Mouse (Mus musculus) midbrain, embryonic 12.5 days (tissue): ENCODE data around the gene Adgrg5. TPM values are rescaled to one million over a fixed set of nuclear protein-coding genes. Genes with fewer than 3 reads are reported as not detected.

Source experiments
- ATAC-seq: fragments of 200-750 bp; cut with Nextera tagmentation; 2 replicates; pipeline ENCODE4 v1.8.0; 2017; ENCODE audit warnings: low read depth, moderate TSS enrichment, moderate library complexity; ENCODE audit not compliant: low FRiP score
- H3K27ac ChIP-seq: fragments of 300-500 bp; sonication (generic); replicated peaks from 2 replicates; pipeline ENCODE4 v1.5.1; 2016; ENCODE audit warnings: mild to moderate bottlenecking
- H3K27me3 ChIP-seq: fragments of 300-500 bp; sonication (generic); 2 replicates; pipeline ENCODE4 v1.6.1; 2016; ENCODE audit warnings: mild to moderate bottlenecking
- H3K36me3 ChIP-seq: fragments of 300-500 bp; sonication (generic); 2 replicates; pipeline ENCODE4 v1.6.1; 2016
- H3K4me1 ChIP-seq: fragments of 300-500 bp; sonication (generic); 2 replicates; pipeline ENCODE4 v1.6.1; 2016
- H3K4me2 ChIP-seq: fragments of 300-500 bp; sonication (generic); replicated peaks from 2 replicates; pipeline ENCODE4 v1.6.1; 2016; ENCODE audit warnings: mild to moderate bottlenecking, moderate library complexity
- H3K4me3 ChIP-seq: fragments of 300-500 bp; sonication (generic); 2 replicates; pipeline ENCODE4 v1.5.1; 2016; ENCODE audit warnings: mild to moderate bottlenecking
- H3K9ac ChIP-seq: fragments of 300-500 bp; sonication (generic); replicated peaks from 2 replicates; pipeline ENCODE4 v1.6.1; 2016; ENCODE audit warnings: mild to moderate bottlenecking, moderate library complexity
- H3K9me3 ChIP-seq: fragments of 300-500 bp; sonication (generic); 2 replicates; pipeline ENCODE4 v1.6.1; 2016; ENCODE audit warnings: mild to moderate bottlenecking
- WGBS: fragments of 180-500 bp; shearing (Covaris S2); methylation state at CpG from one replicate; pipeline ENCODE4 v1.1.7; 2016; 5-methylcytosine and 5-hydroxymethylcytosine counted together
- polyA plus RNA-seq: library from polyadenylated mRNA; unstranded; fragments of >200 nt; fragmentation: Nextera tagmentation; extraction: Ambion mirVana; gene quantifications from 2 replicates; pipeline ENCODE4 v1.2.1, GENCODE M21; 2016

The Adgrg5 gene
- polyA plus RNA-seq, 1 experiment from 2014 or later: 0.09 TPM

- no peak overlapping the region for H3K27ac ChIP-seq
- no peak for ATAC-seq
- H3K4me2 ChIP-seq: peak overlapping the region; percentile 24
- H3K4me1 ChIP-seq: peaks cover 31% of the 10 kb centered on the region
- H3K9ac ChIP-seq: no peak overlapping the region
- peaks cover 21% of the 10 kb centered on the region for H3K27me3 ChIP-seq
- no peaks in the 10 kb centered on the region for H3K9me3 ChIP-seq
- no peaks in the 10 kb centered on the region for H3K36me3 ChIP-seq
- 25% methylated on average over 17 of the region's 17 CpGs for WGBS
- no peak overlapping the region for H3K4me3 ChIP-seq
Measured at GRCm38 (mm10) chr8:94976651-94977417, 53.3 kb downstream of the Adgrg5 start.

- no peak overlapping the region for H3K27ac ChIP-seq
- no peaks in the 10 kb centered on the region for H3K9me3 ChIP-seq
- peaks cover 44% of the 10 kb centered on the region for H3K4me1 ChIP-seq
- H3K4me2 ChIP-seq: peak overlapping the region; percentile 24; the same call in 1 of the 2 replicates
- H3K36me3 ChIP-seq: no peaks in the 10 kb centered on the region
- ATAC-seq: peak; percentile 79
- peaks cover 21% of the 10 kb centered on the region for H3K27me3 ChIP-seq
- H3K9ac ChIP-seq: 0 out of 2 replicates have a peak overlapping the region, but pooled peaks have one; percentile 20
- H3K4me3 ChIP-seq: no peak overlapping the region
- 45% methylated on average over 9 of the region's 9 CpGs for WGBS
Measured at GRCm38 (mm10) chr8:94978131-94978530, 54.6 kb downstream of the Adgrg5 start.

- H3K27ac ChIP-seq: no peak overlapping the region
- no peaks in the 10 kb centered on the region for H3K9me3 ChIP-seq
- H3K36me3 ChIP-seq: no peaks in the 10 kb centered on the region
- ATAC-seq: no peak
- H3K4me2 ChIP-seq: no peak overlapping the region
- peaks cover 21% of the 10 kb centered on the region for H3K27me3 ChIP-seq
- H3K9ac ChIP-seq: no peak overlapping the region
- 75% methylated on average over 13 of the region's 13 CpGs for WGBS
- H3K4me3 ChIP-seq: no peak overlapping the region
- peaks cover 50% of the 10 kb centered on the region for H3K4me1 ChIP-seq
Measured at GRCm38 (mm10) chr8:94978593-94979319, 55.3 kb downstream of the Adgrg5 start.

- H3K27me3 ChIP-seq: peaks cover 20% of the 10 kb centered on the region
Measured at GRCm38 (mm10) chr8:94980176-94980575, 56.7 kb downstream of the Adgrg5 start.

GRCm38 (mm10) chr8:94980976-94981375, 57.5 kb downstream of the Adgrg5 start:
- WGBS: 70% methylated on average over 8 of the region's 8 CpGs
- Histone ChIP-seq H3K4me1 (peaks cover 67% of the 10 kb centered on the region), H3K4me2 (no peak overlapping the region), H3K9ac (no peak overlapping the region), H3K27me3 (peaks cover 14% of the 10 kb centered on the region), H3K36me3 (no peaks in the 10 kb centered on the region), H3K9me3 (no peaks in the 10 kb centered on the region), H3K4me3 (no peak overlapping the region), H3K27ac (no peak overlapping the region)
- ATAC-seq: no peak

More at GRCm38 (mm10) chr8:94980176-94980575, 56.7 kb downstream of the Adgrg5 start:
- Histone ChIP-seq H3K9me3 (no peaks in the 10 kb centered on the region), H3K27ac (no peak overlapping the region), H3K36me3 (no peaks in the 10 kb centered on the region), H3K4me1 (peaks cover 64% of the 10 kb centered on the region), H3K9ac (no peak overlapping the region), H3K4me2 (no peak overlapping the region), H3K4me3 (no peak overlapping the region)
- WGBS: 91% methylated on average over 5 of the region's 5 CpGs
- ATAC-seq: no peak

- no peak overlapping the region for H3K9ac ChIP-seq
- H3K4me3 ChIP-seq: no peak overlapping the region
- H3K36me3 ChIP-seq: no peaks in the 10 kb centered on the region
- peak overlapping the region; percentile 27; the same call in 1 of the 2 replicates for H3K27ac ChIP-seq
- H3K27me3 ChIP-seq: peaks cover 11% of the 10 kb centered on the region
- peaks cover 73% of the 10 kb centered on the region for H3K4me1 ChIP-seq
- no peak for ATAC-seq
- H3K9me3 ChIP-seq: no peaks in the 10 kb centered on the region
- WGBS: 67% methylated on average over 7 of the region's 7 CpGs
- H3K4me2 ChIP-seq: no peak overlapping the region
Measured at GRCm38 (mm10) chr8:94981848-94982247, 58.4 kb downstream of the Adgrg5 start.

GRCm38 (mm10) chr8:94983146-94983545, 59.7 kb downstream of the Adgrg5 start:
- 0 out of 2 replicates have a peak, but pooled peaks cover 5% of the 10 kb centered on the region for H3K27me3 ChIP-seq
- no peaks in the 10 kb centered on the region for H3K36me3 ChIP-seq
- no peak overlapping the region for H3K4me3 ChIP-seq
- H3K9me3 ChIP-seq: no peaks in the 10 kb centered on the region
- 17% methylated on average over 4 of the region's 5 CpGs for WGBS
- no peak overlapping the region for H3K9ac ChIP-seq
- H3K4me2 ChIP-seq: 0 out of 2 replicates have a peak overlapping the region, but pooled peaks have one; percentile 36
- H3K27ac ChIP-seq: no peak overlapping the region
- no peak for ATAC-seq
- H3K4me1 ChIP-seq: peaks cover 65% of the 10 kb centered on the region

- H3K9ac ChIP-seq: no peak overlapping the region; the same call in 1 of the 2 replicates
- peak overlapping the region; percentile 10; the same call in 1 of the 2 replicates for H3K4me3 ChIP-seq
Measured at GRCm38 (mm10) chr8:94983881-94984516, 60.5 kb downstream of the Adgrg5 start.

GRCm38 (mm10) chr8:94985023-94985422, 61.5 kb downstream of the Adgrg5 start:
- H3K4me1 ChIP-seq: peaks cover 61% of the 10 kb centered on the region
- WGBS: 85% methylated on average over 6 of the region's 6 CpGs

More at GRCm38 (mm10) chr8:94983881-94984516, 60.5 kb downstream of the Adgrg5 start:
- WGBS: 8% methylated on average over 10 of the region's 10 CpGs
- Histone ChIP-seq H3K27ac (peak overlapping the region; percentile 56), H3K9me3 (no peaks in the 10 kb centered on the region), H3K27me3 (0 out of 2 replicates have a peak, but pooled peaks cover 5% of the 10 kb centered on the region), H3K4me2 (peak overlapping the region; percentile 36), H3K36me3 (no peaks in the 10 kb centered on the region), H3K4me1 (peaks cover 61% of the 10 kb centered on the region)
- peak; percentile 62 for ATAC-seq

GRCm38 (mm10) chr8:94986676-94987075, 63.2 kb downstream of the Adgrg5 start:
- 75% methylated on average over 5 of the region's 5 CpGs for WGBS
- peaks cover 67% of the 10 kb centered on the region for H3K4me1 ChIP-seq
- ATAC-seq: no peak
- H3K4me2 ChIP-seq: no peak overlapping the region
- no peaks in the 10 kb centered on the region for H3K36me3 ChIP-seq
- no peak overlapping the region for H3K9ac ChIP-seq
- H3K27me3 ChIP-seq: 0 out of 2 replicates have a peak, but pooled peaks cover 13% of the 10 kb centered on the region
- H3K9me3 ChIP-seq: no peaks in the 10 kb centered on the region
- H3K27ac ChIP-seq: no peak overlapping the region
- H3K4me3 ChIP-seq: no peak overlapping the region

More at GRCm38 (mm10) chr8:94985023-94985422, 61.5 kb downstream of the Adgrg5 start:
- Histone ChIP-seq H3K27me3 (0 out of 2 replicates have a peak, but pooled peaks cover 5% of the 10 kb centered on the region), H3K27ac (no peak overlapping the region), H3K9me3 (no peaks in the 10 kb centered on the region), H3K4me2 (peak overlapping the region; percentile 36; the same call in 1 of the 2 replicates), H3K36me3 (no peaks in the 10 kb centered on the region), H3K4me3 (no peak overlapping the region), H3K9ac (no peak overlapping the region)
- ATAC-seq: no peak

- H3K4me2 ChIP-seq: no peak overlapping the region
- 0 out of 2 replicates have a peak, but pooled peaks cover 13% of the 10 kb centered on the region for H3K27me3 ChIP-seq
- H3K27ac ChIP-seq: no peak overlapping the region
- H3K9ac ChIP-seq: no peak overlapping the region
- ATAC-seq: no peak
- WGBS: 89% methylated on average over 7 of the region's 7 CpGs
- no peaks in the 10 kb centered on the region for H3K9me3 ChIP-seq
- H3K4me1 ChIP-seq: peaks cover 67% of the 10 kb centered on the region
- no peak overlapping the region for H3K4me3 ChIP-seq
- no peaks in the 10 kb centered on the region for H3K36me3 ChIP-seq
Measured at GRCm38 (mm10) chr8:94987553-94987952, 64.1 kb downstream of the Adgrg5 start.
